Mouse (Mus musculus) forebrain, embryonic 10.5 days (tissue): Measurements from ENCODE around the gene Prpf6. TPM values are rescaled to one million over a fixed set of nuclear protein-coding genes. Genes with fewer than 3 reads are reported as not detected.
A peak's percentile ranks its signal among the peaks of the same experiment; 100 is the strongest.

Experiments
- DNase-seq: peaks from one replicate; pipeline ENCODE4 v3.0.0-alpha.2; 2017; ENCODE audit warnings: low spot score; ENCODE audit errors: extremely low spot score
- H3K27ac ChIP-seq: fragments of 300-500 bp; sonication (generic); 2 replicates; pipeline ENCODE4 v1.5.1; 2016; ENCODE audit warnings: mild to moderate bottlenecking
- H3K27me3 ChIP-seq: fragments of 300-500 bp; sonication (generic); 2 replicates; pipeline ENCODE4 v1.6.1; 2016; ENCODE audit warnings: mild to moderate bottlenecking; ENCODE audit not compliant: poor library complexity, severe bottlenecking
- H3K36me3 ChIP-seq: fragments of 300-500 bp; sonication (generic); replicated peaks from 2 replicates; pipeline ENCODE4 v1.6.1; 2016; ENCODE audit warnings: mild to moderate bottlenecking, moderate library complexity
- H3K4me1 ChIP-seq: fragments of 300-500 bp; sonication (generic); 2 replicates; pipeline ENCODE4 v1.6.1; 2016
- H3K4me3 ChIP-seq: fragments of 300-500 bp; sonication (generic); 2 replicates; pipeline ENCODE4 v1.5.1; 2016; ENCODE audit warnings: mild to moderate bottlenecking, moderate library complexity
- H3K9me3 ChIP-seq: fragments of 300-500 bp; sonication (generic); 2 replicates; pipeline ENCODE4 v1.6.1; 2016; ENCODE audit warnings: mild to moderate bottlenecking, moderate library complexity
- WGBS: fragments of 180-500 bp; shearing (Covaris S2); methylation state at CpG from one replicate; pipeline ENCODE4 v1.1.7; 2016; 5-methylcytosine and 5-hydroxymethylcytosine counted together
- polyA plus RNA-seq: library from polyadenylated mRNA; unstranded; fragments of >200 nt; fragmentation: Nextera tagmentation; extraction: Ambion mirVana; gene quantifications from 2 replicates; pipeline ENCODE4 v1.2.1, GENCODE M21; 2016

Prpf6 gene
- polyA plus RNA-seq, 1 experiment from 2014 or later, result 78.5 TPM

- Histone ChIP-seq H3K27ac (no peak overlapping the region), H3K27me3 (no peaks in the 10 kb centered on the region), H3K9me3 (no peaks in the 10 kb centered on the region), H3K4me1 (peaks cover 39% of the 10 kb centered on the region), H3K36me3 (peaks cover 48% of the 10 kb centered on the region), H3K4me3 (no peak overlapping the region)
- no peak for DNase-seq
- 82% methylated on average over 7 of the region's 7 CpGs for WGBS
These were observed 66.9 kb downstream of the Prpf6 start for GRCm38 (mm10) chr2:181658528-181658927.

GRCm38 (mm10) chr2:181658930-181659555, 67.4 kb downstream of the Prpf6 start:
- no peak for DNase-seq
- 33% methylated on average over 17 of the region's 17 CpGs for WGBS

DNA sequence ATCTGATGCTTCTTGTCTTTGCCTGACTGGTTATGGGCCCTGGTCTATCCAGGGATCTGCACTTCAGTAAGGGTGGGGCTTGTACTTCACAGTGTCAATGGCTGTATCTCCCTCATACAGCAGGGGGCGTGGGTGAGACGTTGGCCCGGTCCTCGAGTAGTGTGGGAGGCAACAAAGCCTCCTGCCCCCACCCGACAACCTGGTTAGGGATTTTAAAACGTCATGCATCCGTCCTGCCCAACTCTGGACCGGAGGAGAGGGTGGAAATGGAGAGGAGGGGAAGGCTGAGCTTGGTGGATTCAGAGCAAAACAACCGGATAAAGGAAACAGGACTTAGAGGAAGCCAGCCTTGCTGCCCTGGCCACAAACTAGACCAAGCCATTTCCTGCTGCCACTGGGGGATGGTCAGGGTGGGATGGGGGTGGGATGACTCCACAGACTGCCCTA, 68.0 kb downstream of the Prpf6 start:
- Histone ChIP-seq H3K27ac (peak overlapping the region; percentile 26; the same call in 1 of the 2 replicates), H3K9me3 (no peaks in the 10 kb centered on the region), H3K4me1 (peaks cover 40% of the 10 kb centered on the region), H3K4me3 (no peak overlapping the region), H3K36me3 (peaks cover 37% of the 10 kb centered on the region), H3K27me3 (no peaks in the 10 kb centered on the region)
- 11% methylated on average over 9 of the region's 9 CpGs for WGBS
- DNase-seq, result peak; percentile 60

More at GRCm38 (mm10) chr2:181658930-181659555, 67.4 kb downstream of the Prpf6 start:
- Histone ChIP-seq H3K36me3 (peaks cover 43% of the 10 kb centered on the region), H3K27me3 (no peaks in the 10 kb centered on the region), H3K9me3 (no peaks in the 10 kb centered on the region), H3K4me3 (no peak overlapping the region), H3K4me1 (peaks cover 40% of the 10 kb centered on the region), H3K27ac (no peak overlapping the region)

DNA sequence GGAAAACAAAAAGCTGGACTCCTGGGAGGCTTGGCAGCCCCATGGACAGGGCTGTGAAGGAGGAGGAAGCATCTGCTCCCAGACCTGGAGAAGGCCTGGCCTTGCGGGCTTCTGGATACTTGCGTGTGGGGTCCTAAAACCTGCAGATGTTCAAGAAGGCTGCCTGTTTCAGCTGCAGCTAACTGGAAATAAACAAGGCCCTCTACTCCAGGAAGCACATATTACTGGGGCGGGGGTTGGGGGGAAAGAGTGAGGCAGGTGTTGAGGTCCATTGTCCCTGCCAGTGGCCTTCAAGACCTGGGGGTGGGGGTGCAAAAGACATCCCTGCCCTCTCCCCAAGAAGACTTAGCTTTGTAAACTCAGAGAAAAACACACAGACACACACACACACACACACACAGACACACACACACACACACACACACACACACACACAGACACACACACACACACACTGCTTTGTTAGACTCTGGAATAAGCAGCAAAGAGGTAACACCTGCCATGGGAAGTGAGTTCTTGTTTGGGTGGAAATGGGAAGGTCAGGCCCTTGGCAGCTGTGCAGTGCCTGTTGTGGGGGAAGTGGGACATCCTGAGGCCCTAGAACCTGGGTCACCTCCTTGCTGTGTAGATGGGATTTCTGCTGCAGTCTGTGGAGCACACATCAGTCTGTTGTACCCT, 71.1 kb downstream of the Prpf6 start:
- no peak for DNase-seq
- H3K9me3 ChIP-seq, result no peaks in the 10 kb centered on the region
- H3K36me3 ChIP-seq, result peaks cover 7% of the 10 kb centered on the region; the same call in 1 of the 2 replicates
- H3K27me3 ChIP-seq, result peaks cover 9% of the 10 kb centered on the region
- peak overlapping the region; percentile 53; the same call in 1 of the 2 replicates for H3K27ac ChIP-seq
- 88% methylated on average over 3 of the region's 3 CpGs for WGBS
- peaks cover 37% of the 10 kb centered on the region for H3K4me1 ChIP-seq
- no peak overlapping the region for H3K4me3 ChIP-seq

- Histone ChIP-seq H3K27me3 (peaks cover 14% of the 10 kb centered on the region), H3K9me3 (no peaks in the 10 kb centered on the region), H3K4me1 (peaks cover 37% of the 10 kb centered on the region), H3K36me3 (peaks cover 7% of the 10 kb centered on the region; the same call in 1 of the 2 replicates), H3K27ac (0 out of 2 replicates have a peak overlapping the region, but pooled peaks have one; percentile 52), H3K4me3 (no peak overlapping the region)
- DNase-seq, result no peak
- WGBS, result 33% methylated on average over 4 of the region's 4 CpGs
These were observed 71.6 kb downstream of the Prpf6 start for GRCm38 (mm10) chr2:181663298-181663630.

DNA sequence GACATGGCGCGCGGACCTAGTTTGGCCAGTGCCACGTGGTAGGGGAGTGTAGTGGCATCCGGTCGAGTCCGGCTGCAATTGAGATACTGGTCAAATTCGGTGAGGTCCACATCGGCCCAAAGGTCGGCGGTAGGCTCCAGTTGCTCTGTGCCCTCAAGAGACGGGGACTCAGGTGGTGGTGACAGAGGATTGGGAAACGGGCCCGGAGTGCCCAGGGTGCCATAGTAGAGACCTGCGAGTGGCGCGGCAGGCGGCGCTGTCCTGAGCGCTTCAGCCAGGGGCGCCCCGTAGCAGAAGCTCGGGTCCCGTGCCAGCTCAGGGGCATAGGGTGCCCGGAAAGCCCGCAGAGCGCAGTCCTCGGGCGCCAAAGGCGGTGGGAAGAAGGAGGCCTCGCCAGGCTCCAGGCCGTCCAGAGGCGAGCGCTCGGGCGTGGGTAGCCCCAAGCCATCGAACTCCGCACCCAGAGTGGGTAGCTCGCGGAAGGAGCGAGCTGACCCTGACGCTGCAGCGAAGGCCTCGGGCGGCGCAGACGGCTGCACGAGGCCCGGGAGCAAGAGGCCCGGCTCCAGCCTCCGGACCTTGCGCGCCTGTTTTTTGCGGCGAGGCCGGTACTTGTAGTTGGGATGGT, 78.7 kb downstream of the Prpf6 start:
- DNase-seq, result no peak
- Histone ChIP-seq H3K9me3 (no peaks in the 10 kb centered on the region), H3K27ac (peak overlapping the region; percentile 54; the same call in 1 of the 2 replicates), H3K4me3 (peak overlapping the region; percentile 50), H3K4me1 (peaks cover 37% of the 10 kb centered on the region), H3K36me3 (no peaks in the 10 kb centered on the region), H3K27me3 (peaks cover 85% of the 10 kb centered on the region)
- WGBS, result 4% methylated on average over 56 of the region's 56 CpGs

- no peak for DNase-seq
- Histone ChIP-seq H3K27me3 (peaks cover 85% of the 10 kb centered on the region), H3K4me1 (peaks cover 43% of the 10 kb centered on the region), H3K27ac (peak overlapping the region; percentile 6; the same call in 1 of the 2 replicates), H3K9me3 (no peaks in the 10 kb centered on the region), H3K36me3 (no peaks in the 10 kb centered on the region), H3K4me3 (peak overlapping the region; percentile 50)
- WGBS, result 1% methylated on average over 41 of the region's 41 CpGs
These were observed 79.2 kb downstream of the Prpf6 start for GRCm38 (mm10) chr2:181670913-181671311.

GRCm38 (mm10) chr2:181671326-181671725, 79.7 kb downstream of the Prpf6 start, which contains the start of gene Sox18:
TSS of gene Sox18 (minus strand) at chr2:181671640.
- peak; percentile 33 for DNase-seq
- Histone ChIP-seq H3K36me3 (no peaks in the 10 kb centered on the region), H3K27ac (peak within 1 kb of the TSS; percentile 54), H3K27me3 (peaks cover 85% of the 10 kb centered on the region), H3K9me3 (no peaks in the 10 kb centered on the region), H3K4me3 (peak within 1 kb of the TSS; percentile 50), H3K4me1 (peaks cover 47% of the 10 kb centered on the region)
- under 1% methylated on average over 43 of the region's 43 CpGs for WGBS

- H3K9me3 ChIP-seq, result no peaks in the 10 kb centered on the region
These were observed 80.3 kb downstream of the Prpf6 start for GRCm38 (mm10) chr2:181671984-181672383.

DNA sequence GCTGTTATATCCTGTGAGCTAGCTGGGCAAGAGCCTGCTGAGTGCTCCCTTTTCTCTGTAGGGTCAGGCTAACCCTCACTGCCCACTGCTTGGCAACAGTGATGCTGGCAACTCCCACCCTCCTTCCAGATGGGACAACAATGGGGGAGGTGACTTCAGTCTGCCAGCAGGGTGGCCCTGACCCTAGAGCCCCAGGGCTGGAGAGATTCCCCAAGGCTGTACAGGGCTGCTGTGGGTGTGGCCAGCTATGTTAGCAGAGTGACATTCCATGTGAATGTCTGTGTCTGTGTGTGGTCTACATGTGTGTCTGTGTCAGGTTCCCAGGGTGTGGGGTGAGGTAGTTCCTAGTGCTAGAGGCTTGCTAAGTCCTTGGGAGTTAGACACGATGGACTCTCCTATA, 81.8 kb downstream of the Prpf6 start:
- Histone ChIP-seq H3K4me3 (no peak overlapping the region), H3K27ac (no peak overlapping the region), H3K4me1 (peaks cover 59% of the 10 kb centered on the region), H3K27me3 (peaks cover 78% of the 10 kb centered on the region), H3K36me3 (no peaks in the 10 kb centered on the region), H3K9me3 (no peaks in the 10 kb centered on the region)
- 57% methylated on average over 1 of the region's 1 CpGs for WGBS
- no peak for DNase-seq

More at GRCm38 (mm10) chr2:181671984-181672383, 80.3 kb downstream of the Prpf6 start:
- no peak for DNase-seq
- Histone ChIP-seq H3K27ac (no peak overlapping the region), H3K4me3 (peak overlapping the region; percentile 50; the same call in 1 of the 2 replicates), H3K36me3 (no peaks in the 10 kb centered on the region), H3K4me1 (peaks cover 52% of the 10 kb centered on the region), H3K27me3 (peaks cover 86% of the 10 kb centered on the region)
- WGBS, result 23% methylated on average over 7 of the region's 7 CpGs

DNA sequence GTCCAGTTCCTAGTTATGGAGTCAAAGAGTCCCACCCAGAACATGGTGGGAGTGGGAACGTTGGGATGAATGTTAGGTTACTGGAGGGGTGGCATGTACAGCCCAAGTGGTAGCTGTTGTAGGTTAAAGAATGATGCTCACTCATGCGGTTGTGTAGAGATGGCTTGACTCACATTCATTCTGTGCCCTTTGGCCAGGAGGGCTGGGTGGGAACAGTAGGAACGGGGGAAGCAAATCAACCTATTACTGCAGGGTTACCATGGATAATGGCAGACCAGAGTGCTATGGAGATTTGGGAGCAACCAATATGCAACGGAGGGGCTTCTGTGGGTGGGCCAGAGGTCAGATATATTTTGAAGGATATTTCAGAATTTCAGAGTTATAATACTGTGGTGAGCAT, 83.3 kb downstream of the Prpf6 start:
- H3K9me3 ChIP-seq, result no peaks in the 10 kb centered on the region
- peaks cover 63% of the 10 kb centered on the region for H3K27me3 ChIP-seq
- no peaks in the 10 kb centered on the region for H3K36me3 ChIP-seq
- H3K27ac ChIP-seq, result peak overlapping the region; percentile 79
- DNase-seq, result no peak
- WGBS, result 82% methylated on average over 4 of the region's 4 CpGs
- no peak overlapping the region for H3K4me3 ChIP-seq
- H3K4me1 ChIP-seq, result peaks cover 66% of the 10 kb centered on the region

DNA sequence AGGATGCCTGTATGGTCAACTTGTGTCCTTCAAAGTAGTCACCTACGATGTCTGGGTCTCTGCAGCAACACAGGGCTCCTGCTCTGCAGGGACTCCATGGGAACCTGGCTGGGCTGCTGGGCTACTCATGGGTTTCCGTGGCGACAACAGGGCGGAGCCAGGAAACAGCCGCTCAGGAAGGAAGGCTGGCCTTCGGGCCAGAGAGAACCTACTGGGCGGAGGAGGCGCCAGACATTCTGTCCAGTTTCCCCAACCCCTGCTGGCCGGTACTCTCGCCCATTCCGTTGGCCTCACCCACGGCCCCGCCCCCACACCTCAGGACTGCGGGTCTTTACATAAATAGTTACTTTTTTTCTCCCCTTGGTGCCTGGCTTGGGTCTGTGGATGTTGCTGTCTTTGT, 83.8 kb downstream of the Prpf6 start:
- no peaks in the 10 kb centered on the region for H3K9me3 ChIP-seq
- H3K27me3 ChIP-seq, result peaks cover 58% of the 10 kb centered on the region
- DNase-seq, result peak; percentile 63
- WGBS, result 3% methylated on average over 14 of the region's 14 CpGs
- no peaks in the 10 kb centered on the region for H3K36me3 ChIP-seq
- H3K4me3 ChIP-seq, result peak overlapping the region; percentile 39
- H3K27ac ChIP-seq, result peak overlapping the region; percentile 79
- peaks cover 62% of the 10 kb centered on the region for H3K4me1 ChIP-seq
